Mouse (Mus musculus): ENCODE data around the gene Pde1b.

GRCm38 (mm10) chr15:103522458-103523099, 19.7 kb downstream of the Pde1b start:
- no peak for TF ChIP-seq CTCF (IDR thresholded peaks at IDR 0.05)
- 0 out of 2 replicates have a peak, but pooled peaks have one; percentile 20 for TF ChIP-seq EP300 (IDR thresholded peaks at IDR 0.05)
